Mouse (Mus musculus): ENCODE data around the gene Nav1. TPM values are rescaled to one million over a fixed set of nuclear protein-coding genes. Genes with fewer than 3 reads are reported as not detected.

Nav1 gene
- total RNA-seq, 4 experiments from 2014 or later = 14.8 to 19.1 (median 15.9) TPM

- DNase-seq (ENCODE audit: low spot score) = peak; percentile 55
Observed at GRCm38 (mm10) chr1:135583081-135583677, 23.9 kb downstream of the Nav1 start.

GRCm38 (mm10) chr1:135581001-135581400 is 26.1 kb downstream of the Nav1 start:
- DNase-seq (ENCODE audit: low spot score) = no peak

GRCm38 (mm10) chr1:135579111-135579510 is 28.0 kb downstream of the Nav1 start:
- DNase-seq (ENCODE audit: low spot score) = no peak

GRCm38 (mm10) chr1:135577793-135578192 is 29.3 kb downstream of the Nav1 start:
- DNase-seq (ENCODE audit: low spot score) = no peak

- DNase-seq (ENCODE audit: low spot score) = no peak
Observed at GRCm38 (mm10) chr1:135575393-135575792, 31.7 kb downstream of the Nav1 start.

- DNase-seq (ENCODE audit: low spot score) = peak; percentile 66
Observed at GRCm38 (mm10) chr1:135574451-135575208, 32.5 kb downstream of the Nav1 start.

GRCm38 (mm10) chr1:135572139-135572892 is 34.8 kb downstream of the Nav1 start:
- no peak for DNase-seq (ENCODE audit: low spot score)

GRCm38 (mm10) chr1:135568087-135568486 is 39.0 kb downstream of the Nav1 start:
- DNase-seq (ENCODE audit: low spot score) = no peak

- no peak for DNase-seq (ENCODE audit: low spot score)
Observed at GRCm38 (mm10) chr1:135566611-135567010, 40.5 kb downstream of the Nav1 start.

GRCm38 (mm10) chr1:135565775-135566174 is 41.3 kb downstream of the Nav1 start:
- no peak for DNase-seq (ENCODE audit: low spot score)

- no peak for DNase-seq (ENCODE audit: low spot score)
Observed at GRCm38 (mm10) chr1:135564660-135565519, 42.2 kb downstream of the Nav1 start.

GRCm38 (mm10) chr1:135563781-135564414 is 43.2 kb downstream of the Nav1 start:
- no peak for DNase-seq (ENCODE audit: low spot score)

GRCm38 (mm10) chr1:135562982-135563650 is 44.0 kb downstream of the Nav1 start:
- no peak for DNase-seq (ENCODE audit: low spot score)

GRCm38 (mm10) chr1:135562115-135562514 is 45.0 kb downstream of the Nav1 start:
- no peak for DNase-seq (ENCODE audit: low spot score)

GRCm38 (mm10) chr1:135561282-135561681 is 45.8 kb downstream of the Nav1 start:
- no peak for DNase-seq (ENCODE audit: low spot score)

GRCm38 (mm10) chr1:135557976-135558375 is 49.1 kb downstream of the Nav1 start:
- DNase-seq (ENCODE audit: low spot score) = no peak

GRCm38 (mm10) chr1:135555885-135556284 is 51.2 kb downstream of the Nav1 start:
- no peak for DNase-seq (ENCODE audit: low spot score)

- DNase-seq (ENCODE audit: low spot score) = no peak
Observed at GRCm38 (mm10) chr1:135554632-135555260, 52.3 kb downstream of the Nav1 start.

- no peak for DNase-seq (ENCODE audit: low spot score)
Observed at GRCm38 (mm10) chr1:135553615-135554014, 53.5 kb downstream of the Nav1 start.

GRCm38 (mm10) chr1:135553154-135553553 is 53.9 kb downstream of the Nav1 start:
- no peak for DNase-seq (ENCODE audit: low spot score)

Data from heart, adult 8-10 months (tissue).